Mouse (Mus musculus) MEL (cell line): ENCODE measurements around the gene Pphln1. TPM values are rescaled to one million over a fixed set of nuclear protein-coding genes. Genes with fewer than 3 reads are reported as not detected.

Source experiments
- DNase-seq: peaks from one replicate; pipeline ENCODE4 v3.0.0; 2011; ENCODE audit warnings: low read depth, low spot score
- H3K27ac ChIP-seq: 2 replicates; pipeline ENCODE4 v1.5.1; 2012; ENCODE audit warnings: low read depth, mild to moderate bottlenecking, control low read depth, low read length, moderate library complexity; ENCODE audit not compliant: control insufficient read depth
- H3K27me3 ChIP-seq, 2 experiments: fragments of 150-350 bp in 1 of 2; sonication (generic) in 1 of 2; 2 replicates each; pipeline ENCODE4 v1.6.1; 2012; ENCODE audit warnings: low read length in 2 of 2, mild to moderate bottlenecking in 2 of 2, improper control_type of control experiment in 1 of 2, moderate library complexity in 1 of 2; ENCODE audit not compliant: insufficient read depth in 2 of 2, control insufficient read depth in 1 of 2
- H3K36me3 ChIP-seq, 2 experiments: 2 replicates each; pipeline ENCODE4 v1.6.1; 2012 to 2014; ENCODE audit warnings: low read length in 2 of 2, improper control_type of control experiment in 1 of 2, inconsistent platforms in 1 of 2, mild to moderate bottlenecking in 1 of 2; ENCODE audit not compliant: insufficient read depth in 2 of 2, control insufficient read depth in 1 of 2
- H3K4me1 ChIP-seq, 2 experiments: fragments of 150-350 bp in 1 of 2; sonication (generic) in 1 of 2; 2 replicates each; pipeline ENCODE4 v1.6.1; 2012; ENCODE audit warnings: low read length in 2 of 2, improper control_type of control experiment in 1 of 2, mild to moderate bottlenecking in 1 of 2; ENCODE audit not compliant: insufficient read depth in 2 of 2, control insufficient read depth in 1 of 2
- H3K4me3 ChIP-seq, 2 experiments: fragments of 150-350 bp in 1 of 2; sonication (generic) in 1 of 2; 2 replicates each; pipeline ENCODE4 v1.5.1; 2012; ENCODE audit warnings: low read depth in 2 of 2, low read length in 2 of 2, mild to moderate bottlenecking in 2 of 2, moderate library complexity in 2 of 2, control low read depth in 1 of 2, improper control_type of control experiment in 1 of 2; ENCODE audit not compliant: control insufficient read depth in 1 of 2, insufficient read depth in 1 of 2
- H3K79me2 ChIP-seq: 2 replicates; pipeline ENCODE4 v1.6.1; 2012; ENCODE audit warnings: mild to moderate bottlenecking, low read length, moderate library complexity; ENCODE audit not compliant: control insufficient read depth, poor library complexity, insufficient read depth
- H3K9ac ChIP-seq: 2 replicates; pipeline ENCODE4 v1.6.1; 2012; ENCODE audit warnings: low read depth, mild to moderate bottlenecking, control low read depth, low read length, moderate library complexity; ENCODE audit not compliant: control insufficient read depth, poor library complexity, severe bottlenecking
- H3K9me3 ChIP-seq: fragments of 150-350 bp; sonication (generic); replicated peaks from 2 replicates; pipeline ENCODE4 v1.6.1; 2012; ENCODE audit warnings: mild to moderate bottlenecking, low read length, improper control_type of control experiment, moderate library complexity; ENCODE audit not compliant: insufficient read depth
- CHD1 ChIP-seq: IDR thresholded peaks from 2 replicates; pipeline ENCODE4 v1.6.1; 2012; ENCODE audit warnings: low read depth, mild to moderate bottlenecking, inconsistent platforms, low read length, improper control_type of control experiment
- CHD2 ChIP-seq: IDR thresholded peaks from 2 replicates; pipeline ENCODE4 v1.6.1; 2011; ENCODE audit warnings: low read length, improper control_type of control experiment
- ELF1 ChIP-seq: IDR thresholded peaks from 2 replicates; pipeline ENCODE4 v1.6.1; 2014; ENCODE audit warnings: low read depth, mild to moderate bottlenecking, inconsistent platforms, low read length, improper control_type of control experiment, moderate library complexity
- ETS1 ChIP-seq: IDR thresholded peaks from 2 replicates; pipeline ENCODE4 v1.6.1; 2012; ENCODE audit warnings: low read depth, mild to moderate bottlenecking, inconsistent platforms, low read length, improper control_type of control experiment, moderate library complexity
- GABPA ChIP-seq: IDR thresholded peaks from 2 replicates; pipeline ENCODE4 v1.6.1; 2012; ENCODE audit warnings: low read depth, mild to moderate bottlenecking, inconsistent platforms, low read length, improper control_type of control experiment, moderate library complexity
- GATA1 ChIP-seq: IDR thresholded peaks from 2 replicates; pipeline ENCODE4 v1.6.1; 2011; ENCODE audit warnings: low read depth, low read length, improper control_type of control experiment
- HCFC1 ChIP-seq: IDR thresholded peaks from 2 replicates; pipeline ENCODE4 v1.6.1; 2012; ENCODE audit warnings: low read depth, mild to moderate bottlenecking, inconsistent platforms, low read length, improper control_type of control experiment, moderate library complexity
- JUND ChIP-seq: IDR thresholded peaks from 2 replicates; pipeline ENCODE4 v1.6.1; 2011; ENCODE audit warnings: low read depth, mild to moderate bottlenecking, improper control_type of control experiment, low read length
- KAT2A ChIP-seq: conservative IDR thresholded peaks from 2 replicates; pipeline ENCODE4 v1.6.1; 2012; ENCODE audit warnings: low read depth, low read length, improper control_type of control experiment, inconsistent platforms
- MAFK ChIP-seq: IDR thresholded peaks from 2 replicates; pipeline ENCODE4 v1.6.1; 2011; ENCODE audit warnings: low read depth, mild to moderate bottlenecking, low read length, improper control_type of control experiment, borderline replicate concordance
- MAZ ChIP-seq: IDR thresholded peaks from 2 replicates; pipeline ENCODE4 v1.6.1; 2012; ENCODE audit warnings: low read depth, mild to moderate bottlenecking, inconsistent platforms, low read length, improper control_type of control experiment
- MYC ChIP-seq: IDR thresholded peaks from 2 replicates; pipeline ENCODE4 v1.6.1; 2011; ENCODE audit warnings: low read depth, mild to moderate bottlenecking, low read length, improper control_type of control experiment, moderate library complexity
- NRF1 ChIP-seq: IDR thresholded peaks from 2 replicates; pipeline ENCODE4 v1.6.1; 2014; ENCODE audit warnings: low read depth, mild to moderate bottlenecking, inconsistent platforms, low read length, improper control_type of control experiment, moderate library complexity; ENCODE audit not compliant: poor library complexity, insufficient read depth, severe bottlenecking
- POLR2A ChIP-seq, 2 experiments: IDR thresholded peaks; 2 replicates each; pipeline ENCODE4 v1.6.1; 2011 to 2012; ENCODE audit warnings: low read length in 2 of 2, mild to moderate bottlenecking in 2 of 2, control low read depth in 1 of 2, improper control_type of control experiment in 1 of 2, low read depth in 1 of 2, moderate library complexity in 1 of 2; ENCODE audit not compliant: control insufficient read depth in 1 of 2, insufficient read depth in 1 of 2, poor library complexity in 1 of 2
- POLR2AphosphoS2 ChIP-seq: IDR thresholded peaks from 2 replicates; pipeline ENCODE4 v1.6.1; 2011; ENCODE audit warnings: low read length, improper control_type of control experiment
- POLR2AphosphoS5 ChIP-seq: IDR thresholded peaks from 2 replicates; pipeline ENCODE4 v1.6.1; 2012; ENCODE audit warnings: low read depth, borderline replicate concordance, mild to moderate bottlenecking, inconsistent platforms, low read length, moderate library complexity, mixed read lengths
- RAD21 ChIP-seq: IDR thresholded peaks from 2 replicates; pipeline ENCODE4 v1.6.1; 2011; ENCODE audit warnings: mild to moderate bottlenecking, low read depth, low read length, improper control_type of control experiment
- RCOR1 ChIP-seq: IDR thresholded peaks from 2 replicates; pipeline ENCODE4 v1.6.1; 2012; ENCODE audit warnings: low read depth, mild to moderate bottlenecking, inconsistent platforms, low read length, improper control_type of control experiment
- SIN3A ChIP-seq: IDR thresholded peaks from 2 replicates; pipeline ENCODE4 v1.6.1; 2012; ENCODE audit warnings: low read length, improper control_type of control experiment, inconsistent platforms
- SMC3 ChIP-seq: IDR thresholded peaks from 2 replicates; pipeline ENCODE4 v1.6.1; 2011; ENCODE audit warnings: low read depth, low read length, improper control_type of control experiment
- TBP ChIP-seq: IDR thresholded peaks from 2 replicates; pipeline ENCODE4 v1.8.0; 2011; ENCODE audit warnings: low read depth, low read length, improper control_type of control experiment
- USF1 ChIP-seq: IDR thresholded peaks from 2 replicates; pipeline ENCODE4 v1.6.1; 2014; ENCODE audit warnings: low read depth, mild to moderate bottlenecking, inconsistent platforms, low read length, improper control_type of control experiment, moderate library complexity
- USF2 ChIP-seq, 2 experiments: IDR thresholded peaks; 2 replicates each; pipeline ENCODE4 v1.6.1; 2011 to 2012; ENCODE audit warnings: improper control_type of control experiment in 2 of 2, low read length in 2 of 2, borderline replicate concordance in 1 of 2, inconsistent platforms in 1 of 2, low read depth in 1 of 2, mild to moderate bottlenecking in 1 of 2; ENCODE audit not compliant: insufficient read depth in 1 of 2
- ZC3H11A ChIP-seq: IDR thresholded peaks from 2 replicates; pipeline ENCODE4 v1.6.1; 2012; ENCODE audit warnings: low read depth, mild to moderate bottlenecking, inconsistent platforms, low read length, improper control_type of control experiment
- ZMIZ1 ChIP-seq: IDR thresholded peaks from 2 replicates; pipeline ENCODE4 v1.6.1; 2012; ENCODE audit warnings: low read depth, mild to moderate bottlenecking, inconsistent platforms, low read length, improper control_type of control experiment, moderate library complexity
- polyA plus RNA-seq, 2 experiments: library from polyadenylated mRNA; stranded (reverse) in 1 of 2; unstranded in 1 of 2; fragments of >175 nt in 1 of 2; fragments of >200 nt in 1 of 2; gene quantifications; 2 replicates each; pipeline versions ENCODE4 v1.2.1 to v1.2.4; 2012; ENCODE audit warnings: low replicate concordance in 2 of 2, low read depth in 1 of 2; ENCODE audit not compliant: insufficient read length in 2 of 2, insufficient read depth in 1 of 2, missing spikeins in 1 of 2
- total RNA-seq: library from RNA; depleted of rRNA; stranded (reverse); fragments of 300-350 nt; gene quantifications from 2 replicates; pipeline ENCODE4 v1.2.3, GENCODE M21; 2012

The Pphln1 gene
- total and polyA plus RNA-seq, 3 experiments, result 43.4 to 63.0 (median 50.1) TPM

DNA sequence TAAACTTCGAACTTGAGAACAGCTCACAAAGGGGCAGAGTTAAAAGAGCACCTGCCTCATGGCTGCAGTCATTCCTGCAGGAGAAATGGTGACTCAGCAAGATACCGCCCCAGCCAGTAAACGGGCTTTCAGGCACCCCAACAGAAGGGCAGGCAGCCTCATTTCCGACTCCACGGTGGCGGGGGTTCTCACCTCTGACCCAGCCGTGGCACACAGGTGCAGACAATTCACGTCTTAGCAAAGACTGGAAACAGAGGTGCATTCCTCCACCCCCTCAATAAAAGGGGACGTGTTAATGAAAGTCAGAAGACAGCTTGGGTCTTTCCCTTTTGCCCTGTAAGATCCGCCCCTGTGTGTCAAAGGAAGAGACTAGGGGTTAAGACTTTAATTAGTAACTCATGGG, 115.8 kb downstream of the Pphln1 start:
- Histone ChIP-seq H3K4me3 (no peak overlapping the region), H3K27me3 (no peaks in the 10 kb centered on the region; a peak in 1 of 4 replicates), H3K9me3 (no peaks in the 10 kb centered on the region), H3K79me2 (no peaks in the 10 kb centered on the region), H3K4me1 (peaks cover 0 to 6% of the 10 kb centered on the region in 2 experiments; a peak in 2 of 4 replicates), H3K9ac (no peak overlapping the region), H3K27ac (no peak overlapping the region), H3K36me3 (peaks cover 0 to 3% of the 10 kb centered on the region in 2 experiments; a peak in 1 of 4 replicates)
- no peak for DNase-seq
- TF ChIP-seq MAFK, result no peak
- TF ChIP-seq CHD1, result no peak
- TF ChIP-seq ZC3H11A, result no peak
- no peak for TF ChIP-seq ELF1
- TF ChIP-seq USF1, result no peak
- TF ChIP-seq HCFC1, result no peak
- TF ChIP-seq POLR2A (IDR thresholded peaks at IDR 0.05; ENCODE audit: control insufficient read depth in 1 of 2, insufficient read depth in 1 of 2, low read depth in 1 of 2, low read length in 2 of 2, poor library complexity in 1 of 2), result no peak
- no peak for TF ChIP-seq TBP
- TF ChIP-seq GATA1, result no peak
- no peak for TF ChIP-seq ZMIZ1
- TF ChIP-seq ETS1, result no peak
- no peak for TF ChIP-seq CHD2

DNA sequence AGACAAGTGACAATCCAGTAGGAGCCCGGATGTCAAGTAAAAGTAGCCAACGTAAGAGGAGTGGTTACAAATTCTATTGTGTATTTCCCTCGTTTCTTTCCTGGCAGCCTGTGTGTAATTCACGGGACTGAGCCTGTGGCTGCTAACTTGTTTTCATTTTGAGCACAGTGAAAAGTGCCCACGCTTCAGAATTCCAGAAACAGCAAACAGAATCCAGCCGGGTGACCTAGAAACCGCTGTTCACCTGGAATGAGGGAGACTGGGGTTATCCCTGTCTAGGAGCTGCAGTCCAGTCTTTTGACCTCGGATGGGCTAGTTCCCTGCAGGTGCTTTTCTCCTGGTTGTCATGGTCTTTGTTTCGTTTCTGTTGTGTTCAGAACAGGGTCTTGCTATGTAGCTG, 117.2 kb downstream of the Pphln1 start:
- H3K79me2 ChIP-seq, result no peaks in the 10 kb centered on the region
- H3K36me3 ChIP-seq, result peaks cover 0 to 8% of the 10 kb centered on the region in 2 experiments; a peak in 2 of 4 replicates
- H3K27me3 ChIP-seq, result no peaks in the 10 kb centered on the region; a peak in 1 of 4 replicates
- no peak overlapping the region for H3K4me3 ChIP-seq
- H3K9me3 ChIP-seq, result no peaks in the 10 kb centered on the region
- DNase-seq, result no peak
- TF ChIP-seq KAT2A, result no peak
- no peak overlapping the region for H3K27ac ChIP-seq
- H3K4me1 ChIP-seq, result peaks cover 2 to 6% of the 10 kb centered on the region in 2 experiments; a peak in 3 of 4 replicates
- H3K9ac ChIP-seq, result no peak overlapping the region

DNA sequence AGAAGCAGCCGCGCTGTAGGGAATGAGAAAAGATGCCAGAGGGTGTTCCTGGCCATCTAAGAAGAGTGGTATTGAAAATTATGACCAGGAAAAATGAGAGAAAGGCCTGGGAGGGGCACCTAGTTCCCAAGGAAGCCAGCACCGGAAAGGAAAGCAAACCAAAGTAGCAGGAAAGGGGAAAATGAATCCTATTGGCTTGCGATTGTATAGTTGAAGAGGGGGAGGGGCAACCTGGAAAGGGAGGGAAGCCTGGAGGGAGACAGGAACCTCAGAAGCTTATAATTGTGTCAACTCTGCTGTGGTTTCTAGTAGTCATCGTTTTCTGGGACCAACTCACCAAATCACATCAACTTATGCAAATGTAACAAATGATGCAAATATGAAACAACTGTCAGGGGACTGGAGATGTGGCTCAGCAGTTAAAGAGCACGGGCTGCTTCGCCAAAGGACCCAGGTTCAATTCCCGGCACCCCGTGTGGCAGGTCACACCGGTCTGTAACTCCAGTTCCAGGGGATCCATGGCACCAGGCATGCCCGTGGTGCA, 118.9 kb downstream of the Pphln1 start:
- peaks cover 2 to 6% of the 10 kb centered on the region in 2 experiments; a peak in 3 of 4 replicates for H3K4me1 ChIP-seq
- H3K4me3 ChIP-seq, result no peak overlapping the region
- H3K27me3 ChIP-seq, result no peaks in the 10 kb centered on the region; a peak in 1 of 4 replicates
- no peaks in the 10 kb centered on the region for H3K9me3 ChIP-seq
- H3K27ac ChIP-seq, result no peak overlapping the region
- peaks cover 0 to 14% of the 10 kb centered on the region in 2 experiments; a peak in 2 of 4 replicates for H3K36me3 ChIP-seq
- H3K79me2 ChIP-seq, result no peaks in the 10 kb centered on the region
- no peak overlapping the region for H3K9ac ChIP-seq
- no peak for DNase-seq
- TF ChIP-seq RAD21 (no peak), USF2 (IDR thresholded peaks at IDR 0.05; ENCODE audit: borderline replicate concordance in 1 of 2, insufficient read depth in 1 of 2, low read depth in 1 of 2, low read length in 2 of 2) (no peak), MYC (no peak), SMC3 (no peak), JUND (no peak), POLR2AphosphoS5 (no peak), RCOR1 (no peak), ELF1 (no peak), ETS1 (no peak), TBP (no peak), MAFK (no peak), MAZ (no peak), SIN3A (no peak), GABPA (no peak), KAT2A (no peak), POLR2AphosphoS2 (no peak), NRF1 (no peak)
